Mouse (Mus musculus) forebrain, embryonic 16.5 days (tissue): ENCODE results near the gene Dlg5. TPM values are rescaled to one million over a fixed set of nuclear protein-coding genes. Genes with fewer than 3 reads are reported as not detected.

Experiments used
- ATAC-seq: fragments of 200-750 bp; cut with Nextera tagmentation; 2 replicates; pipeline ENCODE4 v1.8.0; 2017; ENCODE audit warnings: mild to moderate bottlenecking, moderate library complexity
- H3K27ac ChIP-seq: fragments of 300-500 bp; sonication (generic); 2 replicates; pipeline ENCODE4 v1.5.1; 2014; ENCODE audit warnings: low read length, control low read depth
- H3K27me3 ChIP-seq: fragments of 300-500 bp; sonication (generic); replicated peaks from 2 replicates; pipeline ENCODE4 v1.6.1; 2014; ENCODE audit warnings: low read length; ENCODE audit not compliant: control insufficient read depth, insufficient read depth
- H3K36me3 ChIP-seq: fragments of 300-500 bp; sonication (generic); 2 replicates; pipeline ENCODE4 v1.6.1; 2014; ENCODE audit not compliant: control insufficient read depth, insufficient read depth
- H3K4me1 ChIP-seq: fragments of 300-500 bp; sonication (generic); replicated peaks from 2 replicates; pipeline ENCODE4 v1.6.1; 2014; ENCODE audit warnings: low read length; ENCODE audit not compliant: control insufficient read depth, insufficient read depth
- H3K4me2 ChIP-seq: fragments of 300-500 bp; sonication (generic); 2 replicates; pipeline ENCODE4 v1.6.1; 2014; ENCODE audit warnings: mild to moderate bottlenecking, low read length, control low read depth
- H3K4me3 ChIP-seq: fragments of 300-500 bp; sonication (generic); replicated peaks from 2 replicates; pipeline ENCODE4 v1.5.1; 2014; ENCODE audit warnings: mild to moderate bottlenecking, low read length, control low read depth
- H3K9ac ChIP-seq: fragments of 300-500 bp; sonication (generic); replicated peaks from 2 replicates; pipeline ENCODE4 v1.6.1; 2014; ENCODE audit warnings: low read depth, low read length, control low read depth
- H3K9me3 ChIP-seq: fragments of 300-500 bp; sonication (generic); 2 replicates; pipeline ENCODE4 v1.6.1; 2016; ENCODE audit warnings: low read length; ENCODE audit not compliant: control insufficient read depth
- WGBS: fragments of 180-500 bp; shearing (Covaris S2); extraction: QIAGEN DNeasy Blood & Tissue Kit; methylation state at CpG from one replicate; pipeline ENCODE4 v1.1.7; 2014; 5-methylcytosine and 5-hydroxymethylcytosine counted together
- polyA plus RNA-seq: library from polyadenylated mRNA; unstranded; fragments of >200 nt; fragmentation: Nextera tagmentation; extraction: Ambion mirVana; gene quantifications from 2 replicates; pipeline ENCODE4 v1.2.1, GENCODE M21; 2015

Gene Dlg5
- polyA plus RNA-seq, 1 experiment from 2014 or later: 21.2 TPM

- Histone ChIP-seq H3K9ac (no peak overlapping the region), H3K36me3 (no peaks in the 10 kb centered on the region), H3K9me3 (no peaks in the 10 kb centered on the region), H3K27me3 (no peaks in the 10 kb centered on the region), H3K27ac (no peak overlapping the region), H3K4me1 (no peaks in the 10 kb centered on the region; the same call in 1 of the 2 replicates), H3K4me3 (no peak overlapping the region), H3K4me2 (no peak overlapping the region)
- WGBS: 24% methylated on average over 3 of the region's 3 CpGs
- ATAC-seq: no peak
These were observed 23.0 kb downstream of the Dlg5 start for GRCm38 (mm10) chr14:24222759-24223158.

GRCm38 (mm10) chr14:24222273-24222672, 23.4 kb downstream of the Dlg5 start:
- Histone ChIP-seq H3K4me1 (peaks cover 2% of the 10 kb centered on the region), H3K9me3 (no peaks in the 10 kb centered on the region), H3K4me2 (no peak overlapping the region), H3K27me3 (no peaks in the 10 kb centered on the region), H3K36me3 (no peaks in the 10 kb centered on the region), H3K9ac (no peak overlapping the region), H3K27ac (no peak overlapping the region), H3K4me3 (no peak overlapping the region)
- no peak for ATAC-seq
- 74% methylated on average over 3 of the region's 3 CpGs for WGBS

- H3K36me3 ChIP-seq: no peaks in the 10 kb centered on the region
- no peak overlapping the region for H3K27ac ChIP-seq
- H3K4me1 ChIP-seq: peaks cover 37% of the 10 kb centered on the region
- H3K4me3 ChIP-seq: no peak overlapping the region
- ATAC-seq: no peak
- H3K9ac ChIP-seq: no peak overlapping the region
- H3K4me2 ChIP-seq: no peak overlapping the region
- H3K27me3 ChIP-seq: no peaks in the 10 kb centered on the region
- H3K9me3 ChIP-seq: no peaks in the 10 kb centered on the region
- WGBS: 64% methylated on average over 8 of the region's 8 CpGs
These were observed 28.4 kb downstream of the Dlg5 start for GRCm38 (mm10) chr14:24217362-24217722.

- H3K4me2 ChIP-seq: no peak overlapping the region
- WGBS: 23% methylated on average over 11 of the region's 11 CpGs
- H3K27me3 ChIP-seq: no peaks in the 10 kb centered on the region
- H3K36me3 ChIP-seq: no peaks in the 10 kb centered on the region
- H3K9me3 ChIP-seq: no peaks in the 10 kb centered on the region
- no peak overlapping the region for H3K27ac ChIP-seq
- H3K9ac ChIP-seq: no peak overlapping the region
- peaks cover 39% of the 10 kb centered on the region for H3K4me1 ChIP-seq
- H3K4me3 ChIP-seq: no peak overlapping the region
- ATAC-seq: 0 out of 2 replicates have a peak, but pooled peaks have one; percentile 24
These were observed 28.9 kb downstream of the Dlg5 start for GRCm38 (mm10) chr14:24216678-24217361.

GRCm38 (mm10) chr14:24216064-24216463, 29.7 kb downstream of the Dlg5 start:
- Histone ChIP-seq H3K4me1 (peaks cover 40% of the 10 kb centered on the region), H3K4me3 (no peak overlapping the region), H3K9ac (no peak overlapping the region), H3K27ac (no peak overlapping the region), H3K36me3 (no peaks in the 10 kb centered on the region), H3K4me2 (no peak overlapping the region), H3K27me3 (no peaks in the 10 kb centered on the region), H3K9me3 (no peaks in the 10 kb centered on the region)
- 72% methylated on average over 4 of the region's 4 CpGs for whole genome bisulfite sequencing
- no peak for ATAC-seq

- Histone ChIP-seq H3K9ac (no peak overlapping the region), H3K4me2 (no peak overlapping the region), H3K27ac (peak overlapping the region; percentile 51), H3K4me3 (no peak overlapping the region), H3K9me3 (no peaks in the 10 kb centered on the region), H3K36me3 (no peaks in the 10 kb centered on the region), H3K27me3 (no peaks in the 10 kb centered on the region), H3K4me1 (peaks cover 42% of the 10 kb centered on the region)
- WGBS: 51% methylated on average over 9 of the region's 9 CpGs
- ATAC-seq: no peak
These were observed 31.3 kb downstream of the Dlg5 start for GRCm38 (mm10) chr14:24214436-24214835.

GRCm38 (mm10) chr14:24213336-24213735, 32.4 kb downstream of the Dlg5 start:
- WGBS: 91% methylated on average over 2 of the region's 2 CpGs
- H3K9me3 ChIP-seq: no peaks in the 10 kb centered on the region
- no peak overlapping the region for H3K4me2 ChIP-seq
- H3K27ac ChIP-seq: 0 out of 2 replicates have a peak overlapping the region, but pooled peaks have one; percentile 26
- peaks cover 42% of the 10 kb centered on the region for H3K4me1 ChIP-seq
- no peak overlapping the region for H3K9ac ChIP-seq
- H3K36me3 ChIP-seq: no peaks in the 10 kb centered on the region
- H3K4me3 ChIP-seq: no peak overlapping the region
- no peak for ATAC-seq
- no peaks in the 10 kb centered on the region for H3K27me3 ChIP-seq

- H3K4me2 ChIP-seq: no peak overlapping the region
- WGBS: 37% methylated on average over 5 of the region's 5 CpGs
- H3K27me3 ChIP-seq: no peaks in the 10 kb centered on the region
- H3K4me3 ChIP-seq: no peak overlapping the region
- H3K9ac ChIP-seq: no peak overlapping the region
- H3K36me3 ChIP-seq: no peaks in the 10 kb centered on the region
- no peaks in the 10 kb centered on the region for H3K9me3 ChIP-seq
- H3K4me1 ChIP-seq: peaks cover 42% of the 10 kb centered on the region
- H3K27ac ChIP-seq: no peak overlapping the region
- ATAC-seq: no peak
These were observed 32.9 kb downstream of the Dlg5 start for GRCm38 (mm10) chr14:24212861-24213260.

- Histone ChIP-seq H3K36me3 (no peaks in the 10 kb centered on the region), H3K4me2 (no peak overlapping the region), H3K9ac (no peak overlapping the region), H3K4me3 (no peak overlapping the region), H3K9me3 (no peaks in the 10 kb centered on the region), H3K27me3 (no peaks in the 10 kb centered on the region), H3K27ac (no peak overlapping the region), H3K4me1 (peaks cover 32% of the 10 kb centered on the region)
- ATAC-seq: no peak
- WGBS: 85% methylated on average over 13 of the region's 13 CpGs
These were observed 38.4 kb downstream of the Dlg5 start for GRCm38 (mm10) chr14:24207360-24207752.
